13 mouse cellular contexts compared by ENCODE assay signal in genomic region chr1:52342127-52342526, GRCm38 (mm10).
"Had no signal": no experiment of that assay in that cellular context is flagged by ENCODE, and none has a peak within 500 bp of the region (broad histone marks: within the 10 kb centered on the region; RNA-seq: fewer than 3 reads in every experiment).

No protein-coding gene starts in this region.

- DNase-seq: liver, postnatal 0 days; lung, adult 2 months; lung, postnatal 14 days; lung, postnatal 36 days; retina, postnatal 1 day; right cerebral cortex, adult 18-20 months; right cerebral cortex, postnatal 25 days; thymus, adult 2 months; thymus, postnatal 25 days; thymus, postnatal 4 days had no signal

- ATAC-seq: liver, postnatal 0 days; lung, postnatal 0 days; midbrain, embryonic 13.5 days; midbrain, embryonic 15.5 days had no signal
